Mouse (Mus musculus) stomach, postnatal 0 days (tissue): ENCODE measurements at regions not wholly inside any gene's neighbourhood (a gene's known extent, or its start where the extent isn't known, plus 50 kb on each side); places are given as distances from the start of the nearest gene placed in this dataset.
A peak's percentile ranks its signal among the peaks of the same experiment; 100 is the strongest.

Experiments used
- ATAC-seq: fragments of 200-750 bp; cut with Nextera tagmentation; 2 replicates; pipeline ENCODE4 v1.8.0; 2017; ENCODE audit not compliant: low FRiP score, low TSS enrichment
- DNase-seq: peaks from one replicate; pipeline ENCODE4 v3.0.0-alpha.2; 2016; ENCODE audit warnings: low spot score
- H3K27ac ChIP-seq: fragments of 300-500 bp; sonication (generic); replicated peaks from 2 replicates; pipeline ENCODE4 v1.5.1; 2014; ENCODE audit warnings: mild to moderate bottlenecking, control low read depth
- H3K27me3 ChIP-seq: fragments of 300-500 bp; sonication (generic); 2 replicates; pipeline ENCODE4 v1.6.1; 2014; ENCODE audit warnings: low read length; ENCODE audit not compliant: control insufficient read depth, insufficient read depth
- H3K36me3 ChIP-seq: fragments of 300-500 bp; sonication (generic); 2 replicates; pipeline ENCODE4 v1.6.1; 2014; ENCODE audit warnings: low read length, mixed read lengths; ENCODE audit not compliant: control insufficient read depth, insufficient read depth
- H3K4me1 ChIP-seq: fragments of 300-500 bp; sonication (generic); replicated peaks from 2 replicates; pipeline ENCODE4 v1.6.1; 2014; ENCODE audit warnings: antibody characterized with exemption; ENCODE audit not compliant: control insufficient read depth, insufficient read depth
- H3K4me2 ChIP-seq: fragments of 300-500 bp; sonication (generic); replicated peaks from 2 replicates; pipeline ENCODE4 v1.6.1; 2014; ENCODE audit warnings: low read depth, mild to moderate bottlenecking, control low read depth, moderate library complexity
- H3K4me3 ChIP-seq: fragments of 300-500 bp; sonication (generic); 2 replicates; pipeline ENCODE4 v1.5.1; 2014; ENCODE audit warnings: low read depth, low read length, control low read depth
- H3K9ac ChIP-seq: fragments of 300-500 bp; sonication (generic); 2 replicates; pipeline ENCODE4 v1.6.1; 2014; ENCODE audit warnings: mild to moderate bottlenecking, low read length, control low read depth, mixed read lengths
- H3K9me3 ChIP-seq: fragments of 300-500 bp; sonication (generic); 2 replicates; pipeline ENCODE4 v1.6.1; 2016; ENCODE audit warnings: low read length; ENCODE audit not compliant: control insufficient read depth
- CTCF ChIP-seq: IDR thresholded peaks from 2 replicates; pipeline ENCODE4 v1.5.1; 2016; ENCODE audit warnings: antibody characterized with exemption, low read depth, mild to moderate bottlenecking, moderate library complexity
- EP300 ChIP-seq: optimal IDR thresholded peaks from 2 replicates; pipeline ENCODE3; 2016; ENCODE audit warnings: antibody characterized with exemption
- WGBS: fragments of 180-500 bp; shearing (Covaris S2); extraction: QIAGEN DNeasy Blood & Tissue Kit; methylation state at CpG from one replicate; pipeline ENCODE4 v1.1.7; 2014; 5-methylcytosine and 5-hydroxymethylcytosine counted together

- WGBS = 88% methylated on average over 1 of the region's 1 CpGs
- Histone ChIP-seq H3K9me3 (no peaks in the 10 kb centered on the region), H3K27me3 (no peaks in the 10 kb centered on the region), H3K36me3 (no peaks in the 10 kb centered on the region), H3K4me3 (no peak overlapping the region), H3K27ac (no peak overlapping the region), H3K4me1 (no peaks in the 10 kb centered on the region), H3K9ac (no peak overlapping the region), H3K4me2 (no peak overlapping the region)
- ATAC-seq (no peak), DNase-seq (no peak)
- no peak for TF ChIP-seq EP300
- TF ChIP-seq CTCF = no peak
These were observed 270.4 kb downstream of the Rps24 start for GRCm38 (mm10) chr14:24757302-24757701.

- WGBS = 35% methylated on average over 1 of the region's 1 CpGs
- Histone ChIP-seq H3K27ac (no peak overlapping the region), H3K27me3 (no peaks in the 10 kb centered on the region), H3K9ac (no peak overlapping the region), H3K9me3 (no peaks in the 10 kb centered on the region), H3K4me1 (no peaks in the 10 kb centered on the region), H3K4me2 (no peak overlapping the region), H3K36me3 (no peaks in the 10 kb centered on the region), H3K4me3 (no peak overlapping the region)
- DNase-seq (no peak), ATAC-seq (no peak)
- no peak for TF ChIP-seq CTCF
- no peak for TF ChIP-seq EP300
These were observed 270.9 kb downstream of the Rps24 start for GRCm38 (mm10) chr14:24757843-24758242.

GRCm38 (mm10) chr14:24760926-24761325, 274.0 kb downstream of the Rps24 start:
- ATAC-seq (no peak), DNase-seq (no peak)
- TF ChIP-seq CTCF (no peak), EP300 (no peak)
- WGBS = 60% methylated on average over 1 of the region's 1 CpGs
- H3K27ac ChIP-seq = no peak overlapping the region
- no peak overlapping the region for H3K9ac ChIP-seq
- H3K4me1 ChIP-seq = no peaks in the 10 kb centered on the region
- H3K4me2 ChIP-seq = no peak overlapping the region
- H3K36me3 ChIP-seq = no peaks in the 10 kb centered on the region
- H3K27me3 ChIP-seq = no peaks in the 10 kb centered on the region
- H3K9me3 ChIP-seq = no peaks in the 10 kb centered on the region
- no peak overlapping the region for H3K4me3 ChIP-seq

- no peaks in the 10 kb centered on the region for H3K4me1 ChIP-seq
- H3K4me3 ChIP-seq = no peak overlapping the region
- H3K9ac ChIP-seq = no peak overlapping the region
- 24% methylated on average over 7 of the region's 7 CpGs for WGBS
- ATAC-seq (no peak), DNase-seq (no peak)
- no peak overlapping the region for H3K4me2 ChIP-seq
- no peak overlapping the region for H3K27ac ChIP-seq
- H3K9me3 ChIP-seq = no peaks in the 10 kb centered on the region
- H3K36me3 ChIP-seq = no peaks in the 10 kb centered on the region
- TF ChIP-seq EP300 = no peak
- peak; percentile 32; the same call in 1 of the 2 replicates for TF ChIP-seq CTCF
- no peaks in the 10 kb centered on the region for H3K27me3 ChIP-seq
These were observed 275.7 kb downstream of the Rps24 start for GRCm38 (mm10) chr14:24762468-24763274.

GRCm38 (mm10) chr14:24763275-24763812, 276.4 kb downstream of the Rps24 start:
- H3K9me3 ChIP-seq = no peaks in the 10 kb centered on the region
- H3K4me2 ChIP-seq = no peak overlapping the region
- ATAC-seq = no peak
- H3K4me3 ChIP-seq = no peak overlapping the region
- H3K27ac ChIP-seq = no peak overlapping the region
- TF ChIP-seq EP300 (no peak), CTCF (no peak)
- H3K9ac ChIP-seq = no peak overlapping the region
- no peaks in the 10 kb centered on the region for H3K27me3 ChIP-seq
- H3K36me3 ChIP-seq = no peaks in the 10 kb centered on the region
- no peak for DNase-seq
- no peaks in the 10 kb centered on the region for H3K4me1 ChIP-seq
- 51% methylated on average over 9 of the region's 9 CpGs for WGBS

- 46% methylated on average over 7 of the region's 7 CpGs for WGBS
- ATAC-seq = no peak; the same call in 1 of the 2 replicates
- no peak overlapping the region for H3K9ac ChIP-seq
- no peaks in the 10 kb centered on the region for H3K36me3 ChIP-seq
- no peaks in the 10 kb centered on the region for H3K9me3 ChIP-seq
- H3K4me1 ChIP-seq = no peaks in the 10 kb centered on the region
- H3K27me3 ChIP-seq = no peaks in the 10 kb centered on the region
- no peak overlapping the region for H3K4me3 ChIP-seq
- no peak for DNase-seq
- no peak overlapping the region for H3K4me2 ChIP-seq
- TF ChIP-seq CTCF (no peak), EP300 (no peak)
- H3K27ac ChIP-seq = no peak overlapping the region
These were observed 276.9 kb downstream of the Rps24 start for GRCm38 (mm10) chr14:24763845-24764244.
